21 mouse cellular contexts compared by ENCODE assay signal in genomic region chr15:97682053-97682452, GRCm38 (mm10). TPM values are rescaled to one million over a fixed set of nuclear protein-coding genes. Genes with fewer than 3 reads are reported as not detected.
DNase-seq lines count a peak whose midpoint lies in the region; ATAC-seq and TF ChIP-seq lines count a peak whose summit lies in the region.
"Had no signal": no experiment of that assay in that cellular context is flagged by ENCODE, and none has a peak within 500 bp of the region (broad histone marks: within the 10 kb centered on the region; RNA-seq: fewer than 3 reads in every experiment).

No protein-coding gene starts in this region.

- no peaks in the 10 kb centered on the region for H3K27me3 ChIP-seq in kidney, adult 2 months (replicated peaks; ENCODE audit: control insufficient read depth, insufficient read depth, low read length)
- H3K27me3 ChIP-seq in liver, embryonic 16.5 days (ENCODE audit: control insufficient read depth, insufficient read depth, low read depth, low read length) = no peaks in the 10 kb centered on the region
- H3K27me3 ChIP-seq: midbrain, embryonic 12.5 days had no signal

- peaks cover 13% of the 10 kb centered on the region for H3K4me1 ChIP-seq in kidney, adult 2 months (ENCODE audit: control insufficient read depth, insufficient read depth, low read length)
- no peaks in the 10 kb centered on the region for H3K4me1 ChIP-seq in liver, embryonic 16.5 days (ENCODE audit: control insufficient read depth, low read depth, low read length)
- H3K4me1 ChIP-seq: midbrain, embryonic 12.5 days had no signal

- 28% methylated on average over 8 of the region's 8 CpGs for WGBS in kidney, adult 2 months
- WGBS in liver, embryonic 16.5 days (ENCODE audit: insufficient replicate concordance) = 64% methylated on average over 8 of the region's 8 CpGs

- no peak for TF ChIP-seq POLR2A in kidney, adult 2 months (IDR thresholded peaks at IDR 0.05; ENCODE audit: low read depth, low read length)

- TF ChIP-seq CTCF in kidney, adult 2 months (conservative IDR thresholded peaks at IDR 0.05; ENCODE audit: insufficient read depth, insufficient read length, low read depth, low read length) = no peak

- H3K27ac ChIP-seq in kidney, adult 2 months (ENCODE audit: insufficient read depth, low read depth, low read length) = peak overlapping the region; percentile 57
- H3K27ac ChIP-seq in liver, embryonic 16.5 days (ENCODE audit: low read length) = no peak overlapping the region
- H3K27ac ChIP-seq: heart, adult 2 months; left cerebral cortex, adult 2 months; liver, embryonic 14.5 days; midbrain, embryonic 12.5 days; stomach, postnatal 0 days had no signal

- H3K4me2 ChIP-seq in liver, embryonic 16.5 days (ENCODE audit: low read depth, low read length) = peak overlapping the region; percentile 16; the same call in 1 of the 2 replicates
- H3K4me2 ChIP-seq: midbrain, embryonic 12.5 days had no signal

- no peak overlapping the region for H3K9ac ChIP-seq in liver, embryonic 16.5 days (ENCODE audit: low read depth, low read length)
- H3K9ac ChIP-seq: forebrain, postnatal 0 days; liver, embryonic 14.5 days; midbrain, embryonic 12.5 days had no signal

- H3K4me3 ChIP-seq in kidney, adult 2 months (ENCODE audit: insufficient read depth, low read depth, low read length) = peak overlapping the region; percentile 30; the same call in 1 of the 2 replicates
- no peak overlapping the region for H3K4me3 ChIP-seq in liver, embryonic 16.5 days (ENCODE audit: low read depth, low read length)
- H3K4me3 ChIP-seq: heart, adult 2 months; left cerebral cortex, adult 2 months; midbrain, embryonic 12.5 days had no signal

- peak; percentile 69 for ATAC-seq in liver, embryonic 16.5 days (ENCODE audit: low read depth)
- ATAC-seq: activated CD4-positive, CD25-positive, alpha-beta regulatory T cell, adult 4 months; forebrain, postnatal 0 days had no signal

- no peaks in the 10 kb centered on the region for H3K9me3 ChIP-seq in liver, embryonic 16.5 days (replicated peaks; ENCODE audit: control insufficient read depth, low read length)
- H3K9me3 ChIP-seq: midbrain, embryonic 12.5 days had no signal

- H3K36me3 ChIP-seq in kidney, adult 2 months (ENCODE audit: control insufficient read depth, insufficient read depth, low read length) = peaks cover 3% of the 10 kb centered on the region
- peaks cover 10% of the 10 kb centered on the region for H3K36me3 ChIP-seq in liver, embryonic 16.5 days (ENCODE audit: control insufficient read depth, insufficient read depth)

- peak; percentile 75 for DNase-seq in heart, adult 11 months
- DNase-seq in heart, postnatal 4 days = no peak
- DNase-seq in kidney, adult 2 months = peak; percentile 84
- peak; percentile 46 for DNase-seq in kidney, postnatal 10 days
- no peak for DNase-seq in adrenal gland, adult 8-10 months
- no peak for DNase-seq in spleen, adult 18-20 months
- DNase-seq in cerebellum, postnatal 4 days (ENCODE audit: low spot score in 2 of 2) = no peak
- DNase-seq: adrenal gland, postnatal 14 days; cerebellum, adult 9-11 months; embryo, embryonic 11 days; forebrain, postnatal 0 days; heart, adult 2 months; left cerebral cortex, postnatal 4 days; lung, postnatal 10 days; right cerebral cortex, postnatal 4 days had no signal

RNA-seq across cellular contexts. Expression of gene Rpap3, which starts 23.6 kb away (rescaled TPM):
- total RNA-seq in heart, postnatal 4 days (2021) = 10 to 100 TPM; 16.0 to 19.7 TPM
- 4.9 and 6.9 TPM in 2 replicates for polyA plus RNA-seq in kidney, adult 2 months (2012; rRNA removed)
- polyA plus RNA-seq in liver, embryonic 16.5 days (2015; fragmentation: Nextera tagmentation; extraction: Ambion mirVana) = 6.8 and 7.2 TPM in 2 replicates
- total RNA-seq in adrenal gland, adult 8-10 months (2022) = 10 to 100 TPM; 17.9 to 29.7 (median 26.3) TPM

RNA-seq across cellular contexts. Expression of gene Endou, which starts 49.1 kb away (rescaled TPM):
- 1 to 10 TPM; 3.5 to 4.6 TPM for total RNA-seq in heart, postnatal 4 days (2021)
- 2.4 and 2.9 TPM in 2 replicates for polyA plus RNA-seq in kidney, adult 2 months (2012; rRNA removed)
- 0.06 and 0.21 TPM in 2 replicates for polyA plus RNA-seq in liver, embryonic 16.5 days (2015; fragmentation: Nextera tagmentation; extraction: Ambion mirVana)
- 1 to 10 TPM in 1 of 4 experiments, under 1 TPM in 3; 0.35 to 1.2 (median 0.75) TPM for total RNA-seq in adrenal gland, adult 8-10 months (2022)

Comparison
In these comparisons a context has a peak if more than half of its experiments do, and no peak if none do; other contexts are left out.
1. DNase-seq: peak in heart, adult 11 months (single experiment), kidney, adult 2 months (single experiment) and kidney, postnatal 10 days (single experiment); none in heart, postnatal 4 days (single experiment), adrenal gland, adult 8-10 months (single experiment), spleen, adult 18-20 months (0 of 2) and cerebellum, postnatal 4 days (0 of 2).